13 mouse cellular contexts compared by ENCODE assay signal in genomic region chr17:14720227-14720626, GRCm38 (mm10). TPM values are rescaled to one million over a fixed set of nuclear protein-coding genes. Genes with fewer than 3 reads are reported as not detected.
DNase-seq lines count a peak whose midpoint lies in the region; ATAC-seq lines count a peak whose summit lies in the region.
"Had no signal": no experiment of that assay in that cellular context is flagged by ENCODE, and none has a peak within 500 bp of the region (broad histone marks: within the 10 kb centered on the region; RNA-seq: fewer than 3 reads in every experiment).

No protein-coding gene starts in this region.

- DNase-seq in adrenal gland, postnatal 14 days = peak; percentile 42
- DNase-seq in adrenal gland, postnatal 36 days = no peak
- peak; percentile 40 for DNase-seq in NIH3T3 (ENCODE audit: low read depth)
- no peak for DNase-seq in urinary bladder, postnatal 4 days (ENCODE audit: low spot score in 2 of 2)
- no peak for DNase-seq in midbrain, embryonic 10.5 days (ENCODE audit: low spot score)
- no peak for DNase-seq in ovary, adult 18-20 months (ENCODE audit: low spot score)
- DNase-seq: liver had no signal

- 0 out of 2 replicates have a peak, but pooled peaks have one; percentile 27 for ATAC-seq in heart, embryonic 15.5 days (replicated peaks; ENCODE audit: insufficient number of reproducible peaks, insufficient read depth, low FRiP score, low read depth)
- peak; percentile 80 for ATAC-seq in lung, embryonic 16.5 days (ENCODE audit: low read depth)
- ATAC-seq: forebrain, embryonic 16.5 days; midbrain, embryonic 15.5 days had no signal

- H3K27ac ChIP-seq in heart, embryonic 15.5 days = peak overlapping the region; percentile 20; the same call in 1 of the 2 replicates
- H3K27ac ChIP-seq in lung, embryonic 16.5 days (ENCODE audit: low read length) = no peak overlapping the region
- H3K27ac ChIP-seq in midbrain, embryonic 10.5 days (replicated peaks) = no peak overlapping the region
- H3K27ac ChIP-seq: hindbrain, embryonic 15.5 days; midbrain, embryonic 15.5 days had no signal

- no peak overlapping the region for H3K4me2 ChIP-seq in heart, embryonic 15.5 days
- H3K4me2 ChIP-seq in lung, embryonic 16.5 days (ENCODE audit: low read depth, low read length) = no peak overlapping the region
- H3K4me2 ChIP-seq: hindbrain, embryonic 15.5 days; midbrain, embryonic 15.5 days; stomach, embryonic 15.5 days had no signal

- H3K27me3 ChIP-seq in heart, embryonic 15.5 days = no peaks in the 10 kb centered on the region
- no peaks in the 10 kb centered on the region for H3K27me3 ChIP-seq in lung, embryonic 16.5 days (ENCODE audit: control insufficient read depth, insufficient read depth, low read depth, low read length)
- H3K27me3 ChIP-seq in midbrain, embryonic 10.5 days (ENCODE audit: low read depth, poor library complexity, severe bottlenecking) = no peaks in the 10 kb centered on the region
- H3K27me3 ChIP-seq: hindbrain, embryonic 15.5 days; midbrain, embryonic 15.5 days; stomach, embryonic 15.5 days had no signal

- H3K4me3 ChIP-seq in heart, embryonic 15.5 days = no peak overlapping the region
- no peak overlapping the region for H3K4me3 ChIP-seq in lung, embryonic 16.5 days (ENCODE audit: low read length)
- H3K4me3 ChIP-seq in midbrain, embryonic 10.5 days = no peak overlapping the region
- H3K4me3 ChIP-seq: hindbrain, embryonic 15.5 days; midbrain, embryonic 15.5 days; stomach, embryonic 15.5 days had no signal

- 63% methylated on average over 7 of the region's 7 CpGs for WGBS in heart, embryonic 15.5 days
- WGBS in lung, embryonic 16.5 days = 48% methylated on average over 7 of the region's 7 CpGs
- 93% methylated on average over 7 of the region's 7 CpGs for WGBS in midbrain, embryonic 10.5 days

- no peaks in the 10 kb centered on the region for H3K36me3 ChIP-seq in heart, embryonic 15.5 days
- no peaks in the 10 kb centered on the region for H3K36me3 ChIP-seq in lung, embryonic 16.5 days (ENCODE audit: control insufficient read depth, insufficient read depth, low read length)
- no peaks in the 10 kb centered on the region for H3K36me3 ChIP-seq in midbrain, embryonic 10.5 days
- H3K36me3 ChIP-seq: hindbrain, embryonic 15.5 days; midbrain, embryonic 15.5 days; stomach, embryonic 15.5 days had no signal

- no peak overlapping the region for H3K9ac ChIP-seq in heart, embryonic 15.5 days
- no peak overlapping the region for H3K9ac ChIP-seq in lung, embryonic 16.5 days (ENCODE audit: low read length)
- H3K9ac ChIP-seq: hindbrain, embryonic 15.5 days; midbrain, embryonic 15.5 days; stomach, embryonic 15.5 days had no signal

- no peaks in the 10 kb centered on the region for H3K9me3 ChIP-seq in heart, embryonic 15.5 days (replicated peaks)
- H3K9me3 ChIP-seq in lung, embryonic 16.5 days (ENCODE audit: control insufficient read depth, low read length) = no peaks in the 10 kb centered on the region
- no peaks in the 10 kb centered on the region for H3K9me3 ChIP-seq in midbrain, embryonic 10.5 days (replicated peaks)
- H3K9me3 ChIP-seq: hindbrain, embryonic 15.5 days; midbrain, embryonic 15.5 days; stomach, embryonic 15.5 days had no signal

- no peaks in the 10 kb centered on the region for H3K4me1 ChIP-seq in heart, embryonic 15.5 days (replicated peaks)
- peaks cover 14% of the 10 kb centered on the region; the same call in 1 of the 2 replicates for H3K4me1 ChIP-seq in lung, embryonic 16.5 days (replicated peaks; ENCODE audit: control insufficient read depth, insufficient read depth, low read length)
- peaks cover 10% of the 10 kb centered on the region for H3K4me1 ChIP-seq in midbrain, embryonic 10.5 days
- H3K4me1 ChIP-seq: hindbrain, embryonic 15.5 days; midbrain, embryonic 15.5 days had no signal

RNA-seq across cellular contexts. Expression of gene Thbs2, which starts 26.2 kb away (rescaled TPM):
- total RNA-seq in adrenal gland, postnatal 14 days (2021) = 6.4 and 10.5 TPM in 2 replicates
- 1 to 10 TPM; 2.7 to 3.5 TPM for total RNA-seq in adrenal gland, postnatal 36 days (2021)
- 32.7 and 45.9 TPM in 2 replicates for polyA plus RNA-seq in heart, embryonic 15.5 days (2015; fragmentation: Nextera tagmentation; extraction: Ambion mirVana)
- 28.6 and 31.5 TPM in 2 replicates for polyA plus RNA-seq in lung, embryonic 16.5 days (2015; fragmentation: Nextera tagmentation; extraction: Ambion mirVana)
- polyA plus RNA-seq in midbrain, embryonic 10.5 days (2016; fragmentation: Nextera tagmentation; extraction: Ambion mirVana) = 2.0 and 6.4 TPM in 2 replicates

Comparison
In these comparisons a context has a peak if more than half of its experiments do, and no peak if none do; other contexts are left out.
1. DNase-seq: peak in adrenal gland, postnatal 14 days (single experiment) and NIH3T3 (single experiment); none in adrenal gland, postnatal 36 days (0 of 2), urinary bladder, postnatal 4 days (0 of 2), midbrain, embryonic 10.5 days (single experiment) and ovary, adult 18-20 months (single experiment).